Mouse (Mus musculus) kidney, postnatal 0 days (tissue): ENCODE results near the gene Hist1h2be. TPM values are rescaled to one million over a fixed set of nuclear protein-coding genes. Genes with fewer than 3 reads are reported as not detected.
A peak's percentile ranks its signal among the peaks of the same experiment; 100 is the strongest.
"Not testable (repeated sequence)": the region's sequence is repeated elsewhere in the genome, so short reads cannot be mapped to it uniquely, and the experiment has no call there.

Experiments
- ATAC-seq: fragments of 200-750 bp; cut with Nextera tagmentation; replicated peaks from 2 replicates; pipeline ENCODE4 v1.8.0; 2017; ENCODE audit warnings: low read depth, moderate number of reproducible peaks, moderate TSS enrichment, moderate library complexity; ENCODE audit not compliant: low FRiP score
- DNase-seq: peaks from one replicate; pipeline ENCODE4 v3.0.0-alpha.2; 2016; ENCODE audit warnings: low spot score
- H3K27ac ChIP-seq: fragments of 300-500 bp; sonication (generic); 2 replicates; pipeline ENCODE4 v1.5.1; 2014; ENCODE audit warnings: mild to moderate bottlenecking
- H3K27me3 ChIP-seq: fragments of 300-500 bp; sonication (generic); 2 replicates; pipeline ENCODE4 v1.6.1; 2014; ENCODE audit warnings: low read length, mixed read lengths; ENCODE audit not compliant: insufficient read depth
- H3K36me3 ChIP-seq: fragments of 300-500 bp; sonication (generic); 2 replicates; pipeline ENCODE4 v1.6.1; 2014; ENCODE audit warnings: low read length, mixed read lengths; ENCODE audit not compliant: insufficient read depth
- H3K4me1 ChIP-seq: fragments of 300-500 bp; sonication (generic); replicated peaks from 2 replicates; pipeline ENCODE4 v1.6.1; 2014; ENCODE audit warnings: antibody characterized with exemption, low read length, mixed read lengths; ENCODE audit not compliant: insufficient read depth
- H3K4me2 ChIP-seq: fragments of 300-500 bp; sonication (generic); 2 replicates; pipeline ENCODE4 v1.6.1; 2014; ENCODE audit warnings: mild to moderate bottlenecking, low read length, moderate library complexity, mixed read lengths
- H3K4me3 ChIP-seq: fragments of 300-500 bp; sonication (generic); replicated peaks from 2 replicates; pipeline ENCODE4 v1.5.1; 2014; ENCODE audit warnings: low read depth, low read length
- H3K9ac ChIP-seq: fragments of 300-500 bp; sonication (generic); 2 replicates; pipeline ENCODE4 v1.6.1; 2014; ENCODE audit warnings: low read depth, low read length
- H3K9me3 ChIP-seq: fragments of 300-500 bp; sonication (generic); replicated peaks from 2 replicates; pipeline ENCODE4 v1.6.1; 2016; ENCODE audit warnings: low read length, inconsistent platforms, mixed read lengths
- CTCF ChIP-seq: IDR thresholded peaks from 2 replicates; pipeline ENCODE4 v1.5.1; 2016; ENCODE audit warnings: antibody characterized with exemption, low read depth, mild to moderate bottlenecking, moderate library complexity
- WGBS: fragments of 180-500 bp; shearing (Covaris S2); extraction: QIAGEN DNeasy Blood & Tissue Kit; methylation state at CpG from one replicate; pipeline ENCODE4 v1.1.7; 2014; 5-methylcytosine and 5-hydroxymethylcytosine counted together
- polyA plus RNA-seq: library from polyadenylated mRNA; unstranded; fragments of >200 nt; fragmentation: Nextera tagmentation; extraction: Ambion mirVana; gene quantifications from 2 replicates; pipeline ENCODE4 v1.2.1, GENCODE M21; 2015

Hist1h2be gene
- polyA plus RNA-seq = 0.83 and 0.84 TPM in 2 replicates

DNA sequence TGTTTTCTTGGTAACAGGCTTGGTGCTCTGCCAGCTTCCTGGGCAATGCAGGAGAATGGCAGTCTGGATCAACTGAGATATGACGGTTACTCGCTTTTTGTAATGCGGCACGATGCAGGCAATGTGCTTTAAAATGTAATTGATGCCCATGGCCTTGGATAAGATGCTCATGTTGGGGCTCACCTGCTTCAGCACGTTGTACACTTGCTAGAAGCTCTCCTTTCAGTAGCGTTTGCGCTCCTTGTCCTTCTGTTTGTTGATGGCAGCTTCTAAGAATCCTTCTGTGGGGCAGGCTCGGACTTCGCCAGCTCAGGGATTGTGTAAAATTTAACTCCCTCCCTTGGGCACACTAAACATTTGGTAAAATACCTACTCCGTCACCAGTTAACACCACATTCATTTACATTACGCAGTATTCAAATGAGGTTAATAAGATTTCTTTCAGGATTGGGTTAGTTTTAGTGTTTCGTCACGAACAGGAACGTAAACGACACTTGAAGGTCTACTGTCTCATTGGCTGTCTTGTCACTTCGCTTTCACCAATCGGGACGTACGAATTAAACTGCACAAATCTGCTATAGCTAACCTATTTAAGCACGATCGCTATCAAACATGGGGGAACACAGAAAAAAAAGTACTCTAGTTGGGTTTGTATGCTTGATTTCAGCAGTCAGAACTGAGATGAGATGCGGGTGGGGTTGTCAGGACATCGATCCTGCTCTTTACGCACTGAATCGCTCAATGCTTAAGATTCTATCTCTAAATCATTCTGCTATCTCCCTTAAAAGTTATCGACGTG is at the start of gene Hist1h2be:
Gene Hist1h2be, minus strand, starts transcription at position 392 of the 799 bp plus-strand sequence.
- H3K9ac ChIP-seq = peak within 1 kb of the TSS; percentile 89
- ATAC-seq = peak; percentile 84
- peak within 1 kb of the TSS; percentile 96 for H3K27ac ChIP-seq
- H3K4me2 ChIP-seq = peak within 1 kb of the TSS; percentile 85
- TF ChIP-seq CTCF = no peak
- peak within 1 kb of the TSS; percentile 56 for H3K4me3 ChIP-seq
- H3K27me3 ChIP-seq = no peaks in the 10 kb centered on the region
- H3K9me3 ChIP-seq = no peaks in the 10 kb centered on the region
- H3K36me3 ChIP-seq = no peaks in the 10 kb centered on the region
- peaks cover 3% of the 10 kb centered on the region; the same call in 1 of the 2 replicates for H3K4me1 ChIP-seq
- peak; percentile 97 for DNase-seq
- 0% methylated on average over 27 of the region's 27 CpGs for WGBS

DNA sequence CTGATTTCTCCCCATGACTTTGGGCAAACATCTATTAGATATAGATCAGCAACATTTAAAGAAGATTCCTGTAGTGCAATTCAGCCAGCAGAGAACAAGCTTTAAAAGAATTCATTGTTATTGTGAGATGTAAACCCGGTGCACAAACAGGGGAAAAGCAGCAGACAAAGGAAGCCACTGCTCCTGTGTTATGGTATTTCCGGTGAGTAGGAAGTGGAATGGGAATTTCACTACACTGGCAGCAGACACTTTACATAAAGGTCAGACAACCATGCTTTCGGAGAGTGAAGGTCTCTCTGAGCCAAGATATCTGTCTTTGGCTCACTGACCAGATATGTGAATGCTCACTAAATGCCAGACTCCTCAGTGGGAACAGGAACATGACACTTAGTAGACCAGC is 41.6 kb upstream of the Hist1h2be start:
- no peak for DNase-seq
- no peak overlapping the region for H3K4me3 ChIP-seq
- ATAC-seq = no peak
- TF ChIP-seq CTCF = no peak
- no peaks in the 10 kb centered on the region for H3K27me3 ChIP-seq
- H3K27ac ChIP-seq = no peak overlapping the region
- H3K9ac ChIP-seq = no peak overlapping the region
- no peaks in the 10 kb centered on the region for H3K36me3 ChIP-seq
- no peak overlapping the region for H3K4me2 ChIP-seq
- WGBS = 64% methylated on average over 3 of the region's 3 CpGs
- no peaks in the 10 kb centered on the region for H3K9me3 ChIP-seq
- 0 out of 2 replicates have a peak, but pooled peaks cover 5% of the 10 kb centered on the region for H3K4me1 ChIP-seq

DNA sequence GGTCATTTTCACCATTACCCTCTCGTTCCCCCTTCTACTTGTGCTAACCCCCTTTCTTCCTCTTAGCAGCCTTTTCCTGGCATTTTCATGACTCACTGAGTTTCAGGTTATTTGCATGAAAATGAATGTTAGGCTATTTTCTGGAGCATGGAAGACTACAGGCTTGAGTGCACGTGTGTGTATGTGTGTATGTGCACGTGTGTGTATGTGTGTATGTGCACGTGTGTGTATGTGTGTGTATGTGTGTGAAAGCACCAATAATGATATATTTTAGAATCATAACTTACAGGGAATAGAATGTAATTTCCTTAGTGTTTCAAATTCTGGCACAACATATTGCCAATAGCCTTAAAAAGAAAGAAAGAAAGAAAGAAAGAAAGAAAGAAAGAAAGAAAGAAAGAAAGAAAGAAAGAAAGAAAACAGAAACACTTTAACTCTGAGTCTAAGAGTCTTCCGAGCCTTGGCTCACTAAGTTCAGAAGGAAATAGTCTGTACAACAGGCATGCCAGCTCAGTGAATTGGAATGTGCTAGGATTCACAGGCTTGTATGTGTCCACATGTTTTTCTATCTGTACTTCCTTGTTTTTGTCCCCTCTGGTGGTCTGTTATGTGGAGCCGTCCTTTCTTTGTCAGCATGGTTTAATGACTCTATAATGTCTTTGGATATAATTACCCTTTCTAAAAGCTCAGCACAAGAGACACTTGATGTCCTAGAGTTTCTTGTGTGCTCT is 38.9 kb upstream of the Hist1h2be start:
- no peaks in the 10 kb centered on the region for H3K27me3 ChIP-seq
- WGBS = 56% methylated on average over 6 of the region's 6 CpGs
- H3K9me3 ChIP-seq = no peaks in the 10 kb centered on the region
- DNase-seq = peak; percentile 61
- H3K4me2 ChIP-seq = no peak overlapping the region
- no peaks in the 10 kb centered on the region for H3K36me3 ChIP-seq
- no peak for TF ChIP-seq CTCF
- no peak overlapping the region for H3K27ac ChIP-seq
- H3K4me3 ChIP-seq = no peak overlapping the region
- no peak overlapping the region for H3K9ac ChIP-seq
- H3K4me1 ChIP-seq = 0 out of 2 replicates have a peak, but pooled peaks cover 5% of the 10 kb centered on the region
- no peak for ATAC-seq

DNA sequence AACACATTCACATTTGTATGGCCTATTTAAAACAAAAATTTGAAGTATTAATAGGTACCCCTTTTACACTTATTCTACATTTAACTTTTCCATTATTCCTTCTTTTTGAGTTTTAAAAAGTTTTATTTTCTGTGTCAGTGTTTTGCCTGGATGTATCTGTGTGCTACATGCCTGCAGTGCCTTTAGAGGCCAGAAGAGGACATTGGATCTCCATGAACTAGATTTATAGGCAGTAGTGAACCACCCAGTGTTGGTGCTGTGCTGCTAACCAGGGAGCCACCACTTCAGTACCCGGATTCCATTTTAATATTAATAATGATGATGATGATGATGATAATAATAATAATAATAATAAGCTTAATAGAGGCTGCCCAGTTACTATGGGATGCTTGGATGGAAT is 9.7 kb upstream of the Hist1h2be start:
- Histone ChIP-seq H3K4me1 (no peaks in the 10 kb centered on the region), H3K27ac (no peak overlapping the region), H3K4me2 (no peak overlapping the region), H3K27me3 (no peaks in the 10 kb centered on the region), H3K9ac (no peak overlapping the region), H3K36me3 (no peaks in the 10 kb centered on the region), H3K4me3 (no peak overlapping the region), H3K9me3 (no peaks in the 10 kb centered on the region)
- DNase-seq = peak; percentile 73
- no peak for ATAC-seq
- peak; percentile 75 for TF ChIP-seq CTCF
- WGBS = 40% methylated on average over 1 of the region's 1 CpGs

GRCm38 (mm10) chr13:23622861-23623450 is 2.0 kb upstream of the Hist1h2be start:
- Histone ChIP-seq H3K27me3 (no peaks in the 10 kb centered on the region), H3K4me3 (peak overlapping the region; percentile 56), H3K9ac (peak overlapping the region; percentile 89), H3K4me2 (peak overlapping the region; percentile 85), H3K9me3 (no peaks in the 10 kb centered on the region), H3K36me3 (no peaks in the 10 kb centered on the region), H3K4me1 (peaks cover 3% of the 10 kb centered on the region; the same call in 1 of the 2 replicates), H3K27ac (peak overlapping the region; percentile 96)
- ATAC-seq = no peak
- 23% methylated on average over 7 of the region's 7 CpGs for WGBS
- TF ChIP-seq CTCF = no peak
- DNase-seq = peak; percentile 42

- H3K9me3 ChIP-seq = not testable (repeated sequence)
- WGBS = under 1% methylated on average over 51 of the region's 53 CpGs
- peak within 1 kb of the TSS; percentile 96 for H3K27ac ChIP-seq
Measured at GRCm38 (mm10) chr13:23622175-23622671, 1.3 kb upstream of the Hist1h2be start, which contains the start of gene Hist1h1e. Gene Hist1h1e (minus strand): TSS chr13:23622558.

More at GRCm38 (mm10) chr13:23622175-23622671, 1.3 kb upstream of the Hist1h2be start, which contains the start of gene Hist1h1e:
- H3K4me3 ChIP-seq = peak within 1 kb of the TSS; percentile 56
- not testable (repeated sequence) for H3K36me3 ChIP-seq, H3K27me3 ChIP-seq, H3K4me1 ChIP-seq
- peak within 1 kb of the TSS; percentile 85 for H3K4me2 ChIP-seq
- peak; percentile 92 for ATAC-seq
- DNase-seq = peak; percentile 94
- peak within 1 kb of the TSS; percentile 89 for H3K9ac ChIP-seq
